Mouse (Mus musculus): ENCODE results near the gene Lss. TPM values are rescaled to one million over a fixed set of nuclear protein-coding genes. Genes with fewer than 3 reads are reported as not detected.

The Lss gene
- total RNA-seq, 1 experiment from 2014 or later = 4.7 TPM

DNA sequence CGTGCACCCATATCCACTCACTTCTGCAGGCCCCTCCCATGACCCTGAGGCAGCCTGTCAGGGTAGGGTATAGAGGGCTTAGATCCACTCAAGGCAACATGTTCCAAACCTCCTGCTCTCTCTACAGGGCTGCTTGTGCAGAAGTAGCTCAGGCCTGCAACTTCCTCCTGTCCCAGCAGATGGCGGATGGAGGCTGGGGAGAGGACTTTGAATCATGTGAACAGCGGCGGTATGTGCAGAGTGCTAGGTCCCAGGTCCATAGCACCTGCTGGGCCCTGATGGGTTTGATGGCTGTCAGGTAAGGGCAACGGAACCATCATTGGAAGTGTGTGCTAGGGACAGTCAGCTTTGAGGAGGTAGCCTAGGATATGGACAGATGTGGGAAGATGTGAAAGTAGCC is 19.1 kb downstream of the Lss start:
- no peak for ATAC-seq (replicated peaks; ENCODE audit: insufficient number of reproducible peaks, low FRiP score, low TSS enrichment, poor library complexity, severe bottlenecking)

DNA sequence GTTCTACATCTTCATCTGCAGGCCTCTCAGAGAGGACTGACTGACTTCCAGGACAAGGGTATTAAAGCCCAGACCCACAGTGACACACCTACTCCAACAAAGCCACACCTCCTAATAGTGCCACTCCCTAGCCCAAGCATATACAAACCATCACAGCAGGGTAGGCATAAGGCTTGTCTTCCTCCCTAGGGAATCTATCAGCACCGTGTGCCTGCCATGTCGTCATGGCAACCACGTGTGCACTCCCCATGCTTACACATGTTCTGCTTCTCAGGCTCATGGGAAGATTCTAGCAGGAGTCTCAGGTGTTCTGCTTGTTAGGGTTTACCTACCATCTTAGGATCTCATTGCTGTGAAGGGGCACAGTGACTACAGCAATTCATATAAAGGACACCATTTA is 20.2 kb downstream of the Lss start:
- no peak for ATAC-seq (replicated peaks; ENCODE audit: insufficient number of reproducible peaks, low FRiP score, low TSS enrichment, poor library complexity, severe bottlenecking)

DNA sequence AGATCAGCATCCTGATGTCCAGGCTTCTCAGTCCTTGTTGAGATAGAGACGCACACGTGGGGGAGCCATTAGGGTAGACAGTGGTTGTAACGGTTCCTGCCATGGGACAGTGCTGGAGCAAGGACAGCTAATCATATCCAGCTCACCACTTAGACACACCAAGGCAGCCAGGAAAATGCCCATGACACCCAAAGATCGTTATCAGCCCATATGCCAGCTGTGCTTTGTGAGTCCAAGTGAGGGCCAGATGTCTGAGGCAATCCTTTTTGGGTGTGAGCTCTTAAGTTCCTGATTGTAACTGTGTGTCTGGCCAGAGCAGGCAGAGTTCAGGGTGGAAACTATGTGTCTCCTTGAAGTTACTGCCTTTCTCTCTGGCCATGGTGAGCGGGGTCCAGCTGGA is 22.7 kb downstream of the Lss start:
- no peak for ATAC-seq (replicated peaks; ENCODE audit: insufficient number of reproducible peaks, low FRiP score, low TSS enrichment, poor library complexity, severe bottlenecking)

DNA sequence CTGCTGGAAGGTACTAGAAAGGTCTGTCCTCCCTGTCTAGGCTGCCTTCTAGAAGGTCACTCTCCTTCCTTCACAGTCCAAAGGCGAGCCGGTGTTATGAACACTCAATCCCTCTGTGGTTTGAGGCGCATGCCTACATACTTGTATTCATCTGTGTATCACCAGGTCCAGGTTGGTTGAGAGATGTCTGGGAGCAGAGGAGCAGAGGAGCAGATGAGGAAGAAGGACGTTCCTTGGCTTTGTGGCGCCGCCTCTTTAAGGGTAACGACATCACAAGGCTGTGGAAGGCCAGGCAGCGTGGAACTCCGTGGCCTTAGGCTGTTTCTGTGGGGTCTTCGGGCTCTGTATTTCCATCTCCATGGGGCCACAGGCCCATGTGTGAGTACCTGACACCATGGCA is 30.6 kb downstream of the Lss start, which contains the start of gene Spatc1l:
TSS of gene Spatc1l (plus strand) at position 301 of the 400 bp plus-strand sequence.
- ATAC-seq (replicated peaks; ENCODE audit: insufficient number of reproducible peaks, low FRiP score, low TSS enrichment, poor library complexity, severe bottlenecking) = no peak

DNA sequence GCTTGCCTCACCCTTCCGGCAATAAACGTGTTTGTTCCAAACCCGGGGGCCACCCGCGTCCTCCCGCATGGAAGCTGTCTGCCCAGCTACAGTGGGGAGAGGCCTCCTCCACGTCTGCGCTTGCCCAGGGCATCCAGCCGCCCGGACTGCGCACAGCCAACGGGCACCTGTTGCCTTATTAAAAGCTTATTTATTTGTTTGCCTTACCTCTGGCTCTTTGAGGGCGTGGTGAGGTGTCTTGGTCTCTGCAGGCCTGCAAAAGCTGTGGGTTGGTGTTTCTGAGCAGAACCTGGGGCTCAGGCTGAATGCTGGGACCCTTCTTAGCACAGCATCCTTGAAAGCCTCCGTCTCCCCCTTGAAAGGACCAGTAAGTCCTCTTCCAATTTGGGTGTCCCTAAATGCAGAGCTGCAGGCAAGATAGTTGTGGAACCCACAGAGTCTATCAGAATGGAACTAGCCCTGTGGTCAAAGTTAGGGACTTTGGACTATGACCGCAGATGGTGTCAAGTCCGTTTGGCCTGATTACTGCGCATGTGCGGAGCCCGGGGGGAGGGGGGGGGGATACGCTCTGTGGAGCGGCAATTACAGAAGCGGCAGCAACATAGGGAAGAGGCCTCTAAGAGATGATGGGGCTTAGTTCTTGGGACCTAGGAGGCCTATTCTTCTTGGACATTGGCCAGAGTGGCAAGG is 38.8 kb downstream of the Lss start:
- no peak for ATAC-seq (replicated peaks; ENCODE audit: insufficient number of reproducible peaks, low FRiP score, low TSS enrichment, poor library complexity, severe bottlenecking)

DNA sequence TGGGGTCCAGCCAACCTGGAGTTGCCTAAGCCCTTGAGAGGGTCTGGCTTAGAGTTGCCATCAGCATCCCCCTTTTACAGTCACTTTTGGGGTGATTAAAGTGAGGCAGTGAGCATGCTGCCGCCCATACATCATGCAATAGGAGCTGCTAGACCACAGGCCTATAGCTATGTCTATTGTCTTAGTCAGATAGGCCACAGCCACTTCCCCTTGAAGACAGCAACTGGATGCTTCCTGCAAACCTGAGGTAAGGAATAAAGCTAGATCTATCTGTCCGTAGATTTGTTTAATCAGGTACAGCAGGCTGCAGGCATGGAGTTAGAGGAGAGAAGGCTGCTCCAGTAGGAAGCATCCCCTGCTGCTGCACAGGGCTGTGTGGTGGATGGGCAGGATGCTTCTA is 39.7 kb downstream of the Lss start:
- ATAC-seq (replicated peaks; ENCODE audit: insufficient number of reproducible peaks, low FRiP score, low TSS enrichment, poor library complexity, severe bottlenecking) = no peak

DNA sequence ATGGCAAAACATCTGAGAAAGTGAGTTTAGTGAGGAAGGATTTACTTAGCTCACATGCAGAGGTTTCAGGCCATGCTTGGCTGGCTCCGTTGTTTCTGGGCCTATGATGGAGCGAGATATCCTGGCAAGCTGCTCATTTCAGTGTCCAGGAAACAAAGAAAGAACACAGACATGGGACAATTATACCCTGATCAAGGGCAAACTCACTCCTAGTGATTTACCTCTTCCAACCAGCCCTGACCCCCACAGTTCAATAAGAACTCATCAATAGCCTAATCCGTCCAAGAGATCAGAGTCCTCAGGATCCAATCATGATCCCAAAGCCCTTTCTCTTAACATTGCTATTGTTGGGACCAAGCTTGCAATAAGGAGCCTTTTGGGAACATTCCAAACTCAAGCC is 40.8 kb downstream of the Lss start:
- ATAC-seq (replicated peaks; ENCODE audit: insufficient number of reproducible peaks, low FRiP score, low TSS enrichment, poor library complexity, severe bottlenecking) = no peak

DNA sequence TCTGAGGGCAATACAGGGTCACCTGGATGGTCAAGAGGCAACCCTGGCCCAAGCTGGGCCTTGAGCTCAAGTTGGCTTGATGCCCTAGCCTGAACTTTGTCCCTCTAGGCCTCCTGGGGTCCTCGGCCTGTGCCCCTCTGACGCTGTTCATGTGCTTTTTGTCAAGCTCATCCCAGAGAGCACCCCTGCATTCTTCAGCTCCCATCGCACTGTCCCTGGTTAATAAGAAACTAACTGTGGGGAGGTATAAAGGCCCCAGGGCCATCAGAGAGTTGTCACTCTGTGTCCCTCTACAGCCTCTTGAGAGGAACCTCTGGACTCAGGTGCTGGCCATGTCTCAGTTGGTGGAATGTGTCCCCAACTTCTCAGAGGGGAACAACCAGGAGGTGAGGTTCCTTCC is 44.0 kb downstream of the Lss start, which contains the start of gene Ftcd:
TSS of gene Ftcd (plus strand) at position 275 of the 400 bp plus-strand sequence.
- no peak for ATAC-seq (replicated peaks; ENCODE audit: insufficient number of reproducible peaks, low FRiP score, low TSS enrichment, poor library complexity, severe bottlenecking)

DNA sequence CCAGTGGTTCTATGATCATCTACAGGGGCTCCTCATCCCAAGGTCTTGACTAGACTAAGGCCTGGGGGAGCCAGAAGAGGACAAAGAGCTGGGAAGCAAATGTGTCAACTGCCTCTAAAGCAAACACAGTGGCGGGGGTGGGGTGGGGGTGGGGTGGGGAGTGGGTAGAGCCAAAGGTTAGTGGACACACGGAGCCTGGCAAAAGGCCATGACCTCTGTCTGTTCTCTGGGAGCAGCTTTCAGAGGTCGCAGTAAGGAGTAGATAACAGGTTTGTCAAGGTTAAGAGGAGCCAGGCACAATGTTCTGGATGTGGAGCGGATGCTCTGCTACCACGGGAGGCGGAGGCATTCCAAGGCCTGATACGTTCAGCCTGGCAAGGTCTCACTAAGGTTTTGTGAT is 45.5 kb downstream of the Lss start:
- no peak for ATAC-seq (replicated peaks; ENCODE audit: insufficient number of reproducible peaks, low FRiP score, low TSS enrichment, poor library complexity, severe bottlenecking)

DNA sequence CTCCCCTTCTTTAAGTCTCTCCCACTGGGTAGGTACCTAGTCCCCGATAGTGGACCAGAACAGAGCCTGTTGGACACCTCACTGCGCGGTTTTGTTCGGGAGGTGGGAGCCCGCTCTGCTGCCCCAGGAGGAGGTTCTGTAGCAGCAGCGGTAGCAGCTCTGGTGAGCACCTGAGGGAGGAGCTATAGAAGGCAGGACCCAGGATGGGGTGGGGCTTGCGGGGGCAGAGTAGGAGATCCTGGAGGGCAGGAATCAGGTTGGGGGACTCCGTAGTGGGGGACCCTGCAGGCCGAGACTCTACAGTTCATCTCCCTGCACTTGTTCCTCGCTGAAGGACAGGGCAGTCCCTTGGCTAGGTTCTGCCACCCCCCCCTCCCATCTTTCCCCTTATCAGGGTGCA is 52.8 kb downstream of the Lss start:
- no peak for ATAC-seq (replicated peaks; ENCODE audit: insufficient number of reproducible peaks, low FRiP score, low TSS enrichment, poor library complexity, severe bottlenecking)

DNA sequence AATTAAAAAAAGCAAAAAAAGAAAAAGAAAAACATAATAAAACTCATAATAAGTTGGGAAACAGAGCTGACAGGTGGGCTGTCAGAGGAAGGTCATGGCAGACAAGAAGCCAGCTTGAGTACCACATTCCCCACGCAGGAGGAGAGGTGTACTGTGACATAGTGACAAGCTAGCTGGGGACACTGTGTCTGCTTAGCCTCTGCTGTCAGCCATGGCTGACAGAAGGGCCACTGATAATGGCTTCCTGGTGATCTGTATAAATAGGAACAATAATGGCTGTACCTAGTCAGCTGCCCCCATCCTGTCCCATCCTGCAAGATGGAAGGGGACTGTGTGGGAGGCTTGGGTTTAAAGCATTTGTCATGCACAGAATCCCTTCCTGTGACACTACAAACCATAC is 54.8 kb downstream of the Lss start:
- ATAC-seq (replicated peaks; ENCODE audit: insufficient number of reproducible peaks, low FRiP score, low TSS enrichment, poor library complexity, severe bottlenecking) = no peak

DNA sequence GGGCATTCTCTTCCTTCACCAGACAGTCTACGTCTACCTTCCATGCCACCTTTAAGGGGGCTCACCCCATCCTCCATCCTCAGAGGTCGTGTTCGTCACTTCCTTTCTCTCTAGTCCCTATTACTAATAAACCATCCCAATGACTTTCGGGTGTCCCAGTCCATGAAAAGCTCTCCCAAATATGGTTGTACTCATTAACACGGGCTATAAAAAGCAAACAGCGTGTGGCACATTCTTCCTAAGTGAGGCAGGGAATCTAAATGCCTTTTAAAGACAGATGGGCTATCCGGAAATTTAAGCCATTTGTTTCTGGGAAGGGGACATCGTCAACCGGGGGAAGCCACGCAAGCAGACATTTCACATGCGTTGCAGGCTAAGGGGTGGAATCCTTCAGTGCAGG is 58.8 kb downstream of the Lss start:
- no peak for ATAC-seq (replicated peaks; ENCODE audit: insufficient number of reproducible peaks, low FRiP score, low TSS enrichment, poor library complexity, severe bottlenecking)

DNA sequence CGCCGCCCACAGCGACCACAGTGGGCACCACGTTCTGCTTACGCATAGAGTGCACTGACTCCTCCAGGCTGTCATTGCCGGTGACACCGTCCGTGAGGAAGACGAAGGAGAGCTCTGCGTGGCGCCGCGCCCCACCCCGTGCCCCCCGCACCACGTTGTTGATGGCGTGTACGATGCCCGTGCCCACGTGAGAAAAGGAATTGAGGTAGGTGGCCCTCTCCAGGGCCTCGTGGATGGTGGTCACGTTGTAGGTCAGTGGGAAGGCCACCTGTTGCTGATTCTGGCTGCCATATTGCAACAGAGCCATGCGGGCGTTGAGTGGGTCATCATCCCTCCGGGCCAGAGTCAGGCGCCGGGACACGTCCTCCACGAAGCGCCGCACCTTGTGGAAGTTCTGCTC is 65.0 kb downstream of the Lss start:
- no peak for ATAC-seq (replicated peaks; ENCODE audit: insufficient number of reproducible peaks, low FRiP score, low TSS enrichment, poor library complexity, severe bottlenecking)

DNA sequence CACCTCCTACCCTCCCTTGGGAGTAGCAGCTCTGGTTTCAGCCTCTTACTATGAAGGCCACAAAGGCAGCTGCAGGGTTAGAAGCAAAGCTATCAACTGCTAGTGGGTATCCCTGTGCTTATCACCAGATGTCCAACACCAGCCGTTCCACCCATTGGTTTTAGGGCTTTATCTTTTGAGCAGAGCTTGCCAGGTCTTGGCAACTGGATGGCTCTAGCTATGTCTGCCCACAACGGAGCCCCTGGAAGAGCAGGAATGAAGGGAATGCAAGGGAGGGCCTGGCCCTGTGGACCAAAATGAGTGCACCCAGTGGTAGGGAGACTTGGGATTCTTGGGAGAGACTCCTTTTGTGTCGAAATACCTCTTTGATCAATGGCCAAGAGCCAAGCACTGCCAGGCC is 71.3 kb downstream of the Lss start:
- no peak for ATAC-seq (replicated peaks; ENCODE audit: insufficient number of reproducible peaks, low FRiP score, low TSS enrichment, poor library complexity, severe bottlenecking)

Other genes with a start within 250 kb of the Lss start
- gene Dip2a, start 186.3 kb upstream of the Lss start, total RNA-seq (2017) = 5.5 to 8.2 TPM (median 6.8 TPM) in 3 replicates
- 23.2 to 90.2 TPM (median 54.9 TPM) in 3 replicates for gene AC141477.1, start 91.1 kb upstream of the Lss start, total RNA-seq (2017)
- 36.3 to 48.3 TPM (median 40.0 TPM) in 3 replicates for gene Pcnt, start 88.8 kb upstream of the Lss start, total RNA-seq (2017)
- gene 2610028H24Rik, start 82.5 kb upstream of the Lss start, total RNA-seq (2017) = not detected in 3 replicates
- 56.0 to 77.8 TPM (median 72.0 TPM) in 3 replicates for gene Mcm3ap, start 62.7 kb upstream of the Lss start, total RNA-seq (2017)
- 2.2 to 4.7 TPM (median 2.4 TPM) in 3 replicates for gene Ybey, start 62.5 kb upstream of the Lss start, total RNA-seq (2017)
- gene Spatc1l, start 30.7 kb downstream of the Lss start, total RNA-seq (2017) = 0.87 TPM in 1 of 3 replicates, not detected in the others
- gene Ftcd, start 44.1 kb downstream of the Lss start, total RNA-seq (2017) = not detected in 3 replicates
- gene Col6a2, start 92.0 kb downstream of the Lss start, total RNA-seq (2017) = not detected in 3 replicates
- gene Col6a1, start 194.6 kb downstream of the Lss start, total RNA-seq (2017) = not detected in 3 replicates

Data from monocyte, adult 5-6 weeks (primary cell).